Mouse (Mus musculus) left cerebral cortex, postnatal 36 days (tissue): ENCODE results near the gene Eapp. TPM values are rescaled to one million over a fixed set of nuclear protein-coding genes. Genes with fewer than 3 reads are reported as not detected.
"Not testable (repeated sequence)": the region's sequence is repeated elsewhere in the genome, so short reads cannot be mapped to it uniquely, and the experiment has no call there.

Source experiments
- DNase-seq, 2 experiments: peaks; one replicate each; pipeline ENCODE4 v3.0.0; 2021 to 2022; ENCODE audit warnings: low spot score in 2 of 2, mixed read lengths in 1 of 2
- intact Hi-C: fragments of 180-260 bp; cut with DNase I; formaldehyde crosslinking; loops from one replicate; pipeline ENCODE4 v1.15.1; 2025
- total RNA-seq, 2 experiments: library from RNA; stranded (reverse); gene quantifications; 2 replicates each; pipeline ENCODE4 v1.2.3; 2021

Eapp gene
- total RNA-seq, 2 experiments from 2014 or later: 37.9 to 41.0 TPM

GRCm38 (mm10) chr12:54694847-54695510 lies 718 bp downstream of the Eapp start:
- DNase-seq: no peak
- intact Hi-C loops: loop anchor here (10.0 kb wide), 1 partner anchor 50 kb away; no protein-coding TSS in a partner anchor

DNA sequence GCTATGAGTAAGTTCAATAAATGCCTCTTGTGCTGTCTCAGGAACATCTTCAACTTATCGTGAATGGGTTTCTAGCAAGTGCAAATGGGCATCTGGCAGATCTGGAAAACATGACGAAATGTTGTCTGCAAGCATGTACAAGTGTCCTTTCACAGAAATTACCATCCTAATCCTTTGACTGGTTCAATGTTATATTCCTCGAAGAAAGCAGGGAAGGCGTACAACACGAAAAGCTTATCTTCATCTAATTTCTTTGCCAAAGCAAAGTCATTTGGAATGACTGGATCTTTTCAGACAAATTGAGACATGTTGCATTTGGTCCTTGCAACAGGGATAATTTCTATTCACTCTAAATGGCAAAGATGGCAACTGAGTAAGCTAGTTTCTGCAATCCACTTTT lies 6.6 kb downstream of the Eapp start:
- intact Hi-C loops: no loop called here
- no peak for DNase-seq

- intact Hi-C loops: no loop called here
- no peak for DNase-seq
Observed at GRCm38 (mm10) chr12:54683182-54683581, 12.5 kb downstream of the Eapp start.

- intact Hi-C loops: no loop called here
- DNase-seq: no peak
Observed at GRCm38 (mm10) chr12:54676709-54677108, 19.0 kb downstream of the Eapp start.

DNA sequence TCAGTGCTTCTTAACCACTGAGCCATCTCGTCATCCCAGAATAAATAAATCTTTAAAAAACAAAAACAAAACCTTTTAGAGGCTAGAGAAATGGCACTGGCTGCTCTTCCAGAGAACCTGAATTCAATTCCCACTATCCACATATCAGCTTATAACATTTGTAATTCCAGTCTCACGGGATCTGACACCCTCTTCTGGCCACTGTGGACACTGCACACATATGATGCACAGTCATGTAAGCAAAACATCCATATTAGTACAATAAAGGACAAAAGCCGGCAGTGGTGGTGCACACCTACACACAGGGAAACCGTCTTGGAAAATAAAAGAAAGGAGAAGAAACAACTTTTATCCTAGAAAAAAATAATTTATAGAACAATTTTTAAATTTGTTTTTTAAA lies 20.3 kb downstream of the Eapp start:
- DNase-seq: no peak

DNA sequence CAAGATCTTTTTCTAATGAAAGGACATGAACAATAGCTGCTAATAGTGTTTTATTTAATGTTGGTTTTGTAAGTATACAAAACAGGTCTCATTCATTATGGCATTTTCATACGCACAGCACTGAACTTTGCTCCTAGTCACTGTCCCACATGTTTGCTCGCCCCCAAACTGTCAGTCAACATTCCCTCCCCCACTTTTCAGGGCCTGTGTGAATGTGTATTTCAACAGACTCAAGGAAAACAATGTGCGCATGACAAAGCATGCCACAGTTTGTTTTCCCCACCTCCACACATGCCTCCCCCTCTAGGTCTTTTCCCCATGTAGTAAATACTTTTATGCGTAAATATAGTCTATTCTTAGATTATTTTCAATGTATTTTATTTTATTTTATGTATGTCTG lies 24.4 kb downstream of the Eapp start:
- DNase-seq: no peak
- intact Hi-C loops: no loop called here

More for the DNA sequence above, 20.3 kb downstream of the Eapp start:
- intact Hi-C loops: no loop called here

GRCm38 (mm10) chr12:54668141-54668540 lies 27.6 kb downstream of the Eapp start:
- no peak for DNase-seq
- intact Hi-C loops: no loop called here

DNA sequence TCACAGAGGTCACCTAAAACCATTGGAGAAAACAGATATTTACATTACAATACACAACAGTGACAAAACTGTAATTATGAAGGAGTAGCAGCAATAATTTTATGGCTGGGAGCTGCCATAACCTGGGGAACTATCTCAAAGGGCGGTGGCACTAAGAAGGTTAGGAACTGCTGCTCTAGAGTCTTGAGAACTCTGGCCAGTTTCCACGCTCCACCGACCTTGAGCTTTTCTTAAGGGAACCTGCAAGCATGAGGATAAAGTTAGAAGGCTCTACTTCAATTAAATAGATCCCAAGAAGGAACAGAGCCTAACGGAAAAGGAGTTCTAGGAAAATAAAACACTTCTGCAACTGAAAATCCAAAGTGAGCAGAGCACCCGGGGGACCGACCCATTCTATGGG lies 30.2 kb downstream of the Eapp start:
- DNase-seq: no peak
- intact Hi-C loops: no loop called here

- DNase-seq, intact Hi-C loops: not testable (repeated sequence)
Observed at GRCm38 (mm10) chr12:54661470-54661869, 34.2 kb downstream of the Eapp start.

- DNase-seq: no peak
- intact Hi-C loops: no loop called here
Observed at GRCm38 (mm10) chr12:54659901-54660300, 35.8 kb downstream of the Eapp start.

DNA sequence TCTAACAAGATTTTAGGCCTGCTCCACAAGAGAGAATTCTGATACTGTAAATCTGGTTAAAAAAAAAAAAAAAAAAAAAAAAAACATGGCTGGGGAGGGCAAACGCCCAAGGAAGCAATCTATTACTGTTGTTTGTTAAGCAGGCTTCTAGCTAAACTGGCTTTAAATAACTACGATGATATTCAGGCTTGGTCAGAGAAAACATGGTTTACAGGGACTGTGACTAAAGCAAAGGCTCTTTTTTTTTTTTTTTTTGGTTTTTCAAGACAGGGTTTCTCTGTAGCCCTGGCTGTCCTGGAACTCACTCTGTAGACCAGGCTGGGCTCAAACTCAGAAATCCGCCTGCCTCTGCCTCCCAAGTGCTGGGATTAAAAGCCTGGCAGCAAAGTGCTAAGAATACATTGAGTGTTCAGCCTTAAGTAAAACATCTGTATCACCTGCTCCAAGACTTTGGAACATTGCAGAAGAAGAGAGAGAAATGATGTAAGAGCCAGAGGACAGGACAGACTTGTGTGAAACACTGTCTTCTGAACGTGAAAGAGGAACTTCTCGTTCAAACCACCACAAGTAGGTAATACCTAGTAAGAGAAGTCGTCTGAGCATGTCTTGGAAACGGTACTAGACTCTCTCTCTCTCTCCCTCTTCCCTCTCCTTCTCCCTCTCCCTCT lies 37.1 kb downstream of the Eapp start:
- intact Hi-C loops: no loop called here
- DNase-seq: no peak

GRCm38 (mm10) chr12:54657951-54658350 lies 37.7 kb downstream of the Eapp start:
- DNase-seq: no peak
- intact Hi-C loops: no loop called here

- intact Hi-C loops: no loop called here
- no peak for DNase-seq
Observed at GRCm38 (mm10) chr12:54657226-54657625, 38.5 kb downstream of the Eapp start.

GRCm38 (mm10) chr12:54656396-54657171 lies 39.1 kb downstream of the Eapp start, which contains the start of gene Sptssa:
Gene Sptssa (minus strand): TSS chr12:54656573.
- intact Hi-C loops: no loop called here
- DNase-seq: peak; percentile 94 to 97

- intact Hi-C loops: no loop called here
- DNase-seq: no peak
Observed at GRCm38 (mm10) chr12:54656039-54656395, 39.7 kb downstream of the Eapp start.

- intact Hi-C loops: no loop called here
- DNase-seq: no peak
Observed at GRCm38 (mm10) chr12:54655292-54656038, 40.2 kb downstream of the Eapp start.

DNA sequence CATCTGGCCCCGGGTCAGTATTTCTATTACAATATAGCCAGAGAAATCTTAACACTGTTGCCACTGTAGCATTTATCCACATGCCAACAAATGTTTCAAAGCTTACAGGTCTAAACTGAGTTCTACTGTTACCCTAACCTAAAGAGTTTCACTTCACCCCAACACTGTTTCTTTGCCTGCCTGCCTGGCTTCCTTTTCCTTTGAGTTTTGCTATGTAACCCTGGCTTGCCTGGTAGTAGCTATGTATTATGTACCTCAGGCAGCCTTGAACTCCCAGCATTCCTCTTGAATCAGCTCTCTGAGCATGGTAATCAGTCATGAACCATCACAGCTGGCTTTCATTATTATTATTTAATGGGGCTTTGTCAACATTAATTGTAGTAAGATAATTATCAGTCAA lies 41.0 kb downstream of the Eapp start:
- intact Hi-C loops: no loop called here
- DNase-seq: no peak

DNA sequence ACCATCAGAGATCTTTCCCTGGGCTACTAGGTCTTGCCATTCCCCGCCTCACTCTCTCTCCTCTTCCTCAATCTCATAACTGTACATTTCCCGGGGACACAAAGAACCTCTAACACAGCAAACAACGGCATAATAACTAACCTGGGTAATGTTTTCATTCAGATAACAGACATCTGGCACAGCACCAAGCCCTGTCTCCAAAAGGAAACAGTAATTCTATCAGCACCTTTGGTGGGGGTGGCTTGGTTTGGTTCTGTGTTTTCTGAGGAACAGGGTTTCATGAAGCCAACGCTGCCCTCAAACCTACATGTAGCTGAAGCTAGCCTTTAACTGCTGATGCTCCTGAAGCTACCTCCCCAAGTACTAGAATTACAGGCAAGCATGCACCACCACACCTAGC lies 41.6 kb downstream of the Eapp start:
- DNase-seq: no peak

GRCm38 (mm10) chr12:54652346-54652745 lies 43.4 kb downstream of the Eapp start:
- DNase-seq: no peak
- intact Hi-C loops: no loop called here

More for the DNA sequence above, 41.6 kb downstream of the Eapp start:
- intact Hi-C loops: no loop called here

DNA sequence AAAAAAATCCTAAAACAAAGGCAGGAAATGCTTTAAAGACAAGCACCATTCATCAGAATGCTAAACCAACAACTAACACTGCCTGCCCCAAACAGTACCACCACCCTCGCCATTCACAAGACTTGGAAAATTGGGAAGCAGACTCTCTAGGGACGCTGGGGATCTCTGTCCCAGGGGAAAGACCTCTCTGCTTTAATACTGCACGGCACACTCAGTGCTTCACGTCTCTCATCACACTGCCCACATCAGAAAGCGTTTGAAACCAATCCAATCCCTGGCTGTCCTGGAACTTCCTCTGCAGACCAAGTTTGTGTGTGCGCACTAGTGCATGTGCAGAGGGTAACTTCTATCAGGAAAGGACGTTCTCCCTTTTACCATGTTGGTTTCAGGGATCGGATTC lies 43.9 kb downstream of the Eapp start:
- DNase-seq: no peak
- intact Hi-C loops: no loop called here
